Mouse (Mus musculus): ENCODE measurements at regions not wholly inside any gene's neighbourhood (a gene's known extent, or its start where the extent isn't known, plus 50 kb on each side); places are given as distances from the start of the nearest gene placed in this dataset.

DNA sequence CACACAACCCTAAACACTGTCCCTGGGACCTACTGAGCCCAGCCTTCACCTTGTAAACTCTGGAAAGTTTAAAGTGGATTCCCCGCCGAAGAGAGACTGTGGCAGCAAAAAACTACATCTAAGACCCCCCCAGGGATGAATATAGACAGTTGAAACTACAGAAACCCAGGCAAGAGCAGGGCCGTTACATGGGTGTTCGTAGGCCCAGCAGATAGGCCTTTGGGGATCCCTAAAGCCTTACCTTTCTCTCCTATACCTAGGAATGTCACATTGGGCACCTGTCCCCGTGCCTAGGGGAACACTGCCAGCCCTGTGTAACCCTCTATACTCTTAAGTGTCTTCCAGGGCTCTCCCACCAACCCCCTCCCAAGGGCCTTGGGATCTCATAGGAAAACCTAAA lies 105.2 kb downstream of the Zfp36l2 start:
- TF ChIP-seq CTCF (IDR thresholded peaks at IDR 0.05; ENCODE audit: low read depth), result no peak
- no peak for TF ChIP-seq EP300 (IDR thresholded peaks at IDR 0.05; ENCODE audit: low read depth)
